Mouse (Mus musculus) embryonic facial prominence, embryonic 15.5 days (tissue): ENCODE data around the gene Cops8. TPM values are rescaled to one million over a fixed set of nuclear protein-coding genes. Genes with fewer than 3 reads are reported as not detected.
A peak's percentile ranks its signal among the peaks of the same experiment; 100 is the strongest.

Experiments
- ATAC-seq: fragments of 200-750 bp; cut with Nextera tagmentation; 2 replicates; pipeline ENCODE4 v1.8.0; 2017; ENCODE audit warnings: low read depth, moderate TSS enrichment; ENCODE audit not compliant: insufficient number of reproducible peaks, low FRiP score, low TSS enrichment
- H3K27ac ChIP-seq: fragments of 300-500 bp; sonication (generic); replicated peaks from 2 replicates; pipeline ENCODE4 v1.5.1; 2015; ENCODE audit warnings: mild to moderate bottlenecking, inconsistent platforms
- H3K27me3 ChIP-seq: fragments of 300-500 bp; sonication (generic); 2 replicates; pipeline ENCODE4 v1.6.1; 2015; ENCODE audit warnings: inconsistent platforms
- H3K36me3 ChIP-seq: fragments of 300-500 bp; sonication (generic); 2 replicates; pipeline ENCODE4 v1.6.1; 2015; ENCODE audit warnings: mild to moderate bottlenecking, inconsistent platforms
- H3K4me1 ChIP-seq: fragments of 300-500 bp; sonication (generic); 2 replicates; pipeline ENCODE4 v1.6.1; 2015; ENCODE audit warnings: inconsistent platforms
- H3K4me2 ChIP-seq: fragments of 300-500 bp; sonication (generic); replicated peaks from 2 replicates; pipeline ENCODE4 v1.6.1; 2015; ENCODE audit warnings: mild to moderate bottlenecking, inconsistent platforms
- H3K4me3 ChIP-seq: fragments of 300-500 bp; sonication (generic); replicated peaks from 2 replicates; pipeline ENCODE4 v1.5.1; 2015; ENCODE audit warnings: mild to moderate bottlenecking, inconsistent platforms
- H3K9ac ChIP-seq: fragments of 300-500 bp; sonication (generic); 2 replicates; pipeline ENCODE4 v1.6.1; 2015; ENCODE audit warnings: inconsistent platforms
- H3K9me3 ChIP-seq: fragments of 300-500 bp; sonication (generic); replicated peaks from 2 replicates; pipeline ENCODE4 v1.6.1; 2016; ENCODE audit warnings: inconsistent platforms
- WGBS: fragments of 180-500 bp; shearing (Covaris S2); methylation state at CpG from one replicate; pipeline ENCODE4 v1.1.7; 2015; 5-methylcytosine and 5-hydroxymethylcytosine counted together
- polyA plus RNA-seq: library from polyadenylated mRNA; unstranded; fragments of >200 nt; fragmentation: Nextera tagmentation; extraction: Ambion mirVana; gene quantifications from 2 replicates; pipeline ENCODE4 v1.2.1, GENCODE M21; 2015

Gene Cops8
- polyA plus RNA-seq, 1 experiment from 2014 or later, result 126 TPM

DNA sequence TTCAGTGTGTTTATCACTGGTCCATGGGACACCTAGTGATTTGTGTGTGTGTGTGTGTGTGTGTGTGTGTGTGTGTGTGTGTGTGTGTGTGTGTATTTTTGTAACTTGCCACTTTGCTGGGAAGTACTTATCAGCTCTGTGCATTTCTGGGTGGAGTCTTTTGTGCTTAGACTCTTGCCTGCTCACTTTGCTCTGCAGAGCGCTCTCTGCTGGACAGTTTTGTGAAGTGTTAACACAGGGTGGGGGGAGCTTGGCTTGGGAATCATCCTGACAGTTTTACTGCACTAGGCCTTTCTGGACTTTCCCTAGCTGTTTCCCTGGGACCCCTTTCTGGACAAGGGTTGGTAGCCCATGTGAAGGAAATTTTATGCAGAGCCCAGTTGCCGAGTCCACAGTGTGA, 12.0 kb upstream of the Cops8 start:
- Histone ChIP-seq H3K4me3 (no peak overlapping the region), H3K4me1 (peaks cover 13% of the 10 kb centered on the region; the same call in 1 of the 2 replicates), H3K27ac (no peak overlapping the region), H3K27me3 (peaks cover 7% of the 10 kb centered on the region), H3K9me3 (no peaks in the 10 kb centered on the region), H3K36me3 (no peaks in the 10 kb centered on the region), H3K4me2 (no peak overlapping the region), H3K9ac (no peak overlapping the region)
- WGBS, result 44% methylated on average over 2 of the region's 2 CpGs
- no peak for ATAC-seq

DNA sequence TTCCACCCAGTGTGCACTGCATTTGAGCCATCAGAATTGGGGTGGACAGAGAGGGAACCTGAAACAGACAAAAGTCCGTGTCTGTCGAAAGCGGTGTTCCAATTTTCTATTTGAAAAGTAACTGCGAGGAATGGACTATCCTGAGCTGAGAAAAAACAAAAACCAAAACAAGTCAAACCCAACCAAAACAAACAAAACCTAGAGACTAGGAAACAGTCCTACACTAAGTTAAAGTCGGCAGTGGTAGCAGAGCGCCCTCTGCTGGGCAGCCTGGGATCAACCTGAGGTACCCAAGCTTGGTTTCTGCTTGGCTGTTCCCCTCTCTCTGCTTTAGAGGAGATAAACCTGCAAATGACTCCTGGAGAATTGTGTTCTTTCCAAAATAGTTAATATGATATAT, 10.0 kb upstream of the Cops8 start:
- Histone ChIP-seq H3K4me1 (peaks cover 11% of the 10 kb centered on the region; the same call in 1 of the 2 replicates), H3K27me3 (peaks cover 7% of the 10 kb centered on the region), H3K27ac (no peak overlapping the region), H3K4me2 (no peak overlapping the region), H3K4me3 (no peak overlapping the region), H3K36me3 (no peaks in the 10 kb centered on the region), H3K9ac (no peak overlapping the region), H3K9me3 (no peaks in the 10 kb centered on the region)
- no peak for ATAC-seq
- 16% methylated on average over 6 of the region's 6 CpGs for WGBS

DNA sequence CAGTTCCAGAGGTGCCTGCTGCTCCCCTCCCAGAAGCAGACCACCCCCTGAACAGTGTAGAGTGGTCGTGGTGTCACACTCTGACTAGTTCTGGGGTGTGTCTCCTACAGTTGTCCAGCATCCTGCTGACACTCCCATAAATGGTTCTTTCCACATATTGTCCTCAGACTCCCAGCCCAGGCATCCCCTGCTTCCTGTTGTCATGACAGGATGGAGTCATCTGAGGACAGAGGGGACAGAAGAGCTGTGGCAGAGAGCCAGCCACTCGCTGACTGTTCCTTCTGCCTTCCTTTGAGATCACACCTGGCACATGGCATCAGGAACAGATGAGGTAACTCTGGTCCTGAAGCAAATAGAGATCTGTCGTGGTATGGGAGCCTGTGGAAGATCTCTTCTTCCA, 3.6 kb upstream of the Cops8 start:
- Histone ChIP-seq H3K4me2 (no peak overlapping the region), H3K27me3 (peaks cover 2% of the 10 kb centered on the region; the same call in 1 of the 2 replicates), H3K9ac (no peak overlapping the region), H3K36me3 (no peaks in the 10 kb centered on the region), H3K27ac (no peak overlapping the region), H3K4me1 (peaks cover 8% of the 10 kb centered on the region; the same call in 1 of the 2 replicates), H3K9me3 (no peaks in the 10 kb centered on the region), H3K4me3 (no peak overlapping the region)
- ATAC-seq, result no peak
- WGBS, result 46% methylated on average over 3 of the region's 3 CpGs

DNA sequence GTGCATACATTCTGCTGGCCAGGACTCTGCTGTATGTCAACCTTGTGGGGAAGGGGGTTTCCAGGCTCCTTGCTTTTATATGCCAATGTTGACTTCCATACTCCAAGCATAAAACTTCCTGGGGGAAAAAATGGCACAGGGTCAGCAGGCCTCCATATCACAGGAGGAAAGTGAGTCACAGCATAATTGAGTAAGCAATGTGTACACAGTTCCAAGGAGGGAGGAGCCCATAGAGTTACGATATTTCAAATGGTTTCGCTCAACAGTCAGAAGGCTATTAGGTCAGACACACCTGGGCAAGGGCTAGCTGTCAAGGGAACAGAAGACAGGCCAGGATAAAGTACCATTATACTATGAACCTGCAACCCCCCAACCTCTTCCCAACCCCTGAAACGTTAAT, 1.7 kb upstream of the Cops8 start:
- 72% methylated on average over 3 of the region's 3 CpGs for WGBS
- H3K4me3 ChIP-seq, result no peak overlapping the region
- no peaks in the 10 kb centered on the region for H3K9me3 ChIP-seq
- no peaks in the 10 kb centered on the region for H3K27me3 ChIP-seq
- ATAC-seq, result no peak
- no peak overlapping the region for H3K9ac ChIP-seq
- H3K4me1 ChIP-seq, result peaks cover 13% of the 10 kb centered on the region; the same call in 1 of the 2 replicates
- H3K36me3 ChIP-seq, result peaks cover 7% of the 10 kb centered on the region; the same call in 1 of the 2 replicates
- no peak overlapping the region for H3K27ac ChIP-seq
- H3K4me2 ChIP-seq, result no peak overlapping the region

DNA sequence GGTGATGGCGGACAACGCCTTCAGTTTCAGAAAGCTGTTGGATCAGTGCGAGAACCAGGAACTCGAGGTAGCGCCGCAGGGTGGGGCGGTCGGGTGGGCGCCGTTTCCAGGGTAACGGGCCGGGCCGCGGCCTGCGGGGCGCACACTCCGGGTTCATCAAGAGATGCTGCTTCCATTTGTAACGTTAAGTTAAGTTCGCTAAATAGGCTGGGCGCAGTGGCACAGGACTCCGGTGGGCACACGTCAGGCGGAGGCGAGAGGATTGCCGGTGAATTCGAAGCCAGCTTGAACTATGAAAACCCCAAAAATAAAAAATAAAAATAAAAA, 743 bp downstream of the Cops8 start:
- WGBS, result under 1% methylated on average over 26 of the region's 26 CpGs
- peak; percentile 30 for ATAC-seq

DNA sequence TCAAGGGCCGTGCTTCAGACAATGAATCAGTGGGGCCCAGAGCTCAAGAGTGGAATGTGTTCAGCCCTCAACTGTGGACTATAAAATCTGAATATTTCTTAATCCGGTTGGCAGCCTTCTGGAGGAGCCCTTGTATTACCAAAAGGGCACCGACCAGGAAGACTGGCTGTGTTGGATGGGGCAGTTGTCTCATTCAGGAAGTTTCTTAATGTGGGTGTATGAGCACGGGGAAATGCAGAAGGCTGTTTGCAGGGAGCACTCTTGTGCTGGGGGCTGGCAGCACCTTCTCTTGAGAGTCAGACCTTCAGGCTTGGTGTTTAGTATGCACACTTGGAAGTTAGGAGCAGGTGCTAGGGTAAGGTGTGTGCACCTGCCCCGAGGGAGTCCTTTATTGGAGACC, 6.6 kb downstream of the Cops8 start:
- Histone ChIP-seq H3K27me3 (no peaks in the 10 kb centered on the region), H3K4me2 (no peak overlapping the region), H3K4me3 (no peak overlapping the region), H3K4me1 (peaks cover 4% of the 10 kb centered on the region; the same call in 1 of the 2 replicates), H3K9me3 (no peaks in the 10 kb centered on the region), H3K36me3 (peaks cover 87% of the 10 kb centered on the region), H3K9ac (no peak overlapping the region), H3K27ac (no peak overlapping the region)
- no peak for ATAC-seq
- WGBS, result 85% methylated on average over 5 of the region's 5 CpGs

More for the DNA sequence above, 743 bp downstream of the Cops8 start:
- Histone ChIP-seq H3K4me3 (peak overlapping the region; percentile 65), H3K27me3 (no peaks in the 10 kb centered on the region), H3K4me2 (peak overlapping the region; percentile 56), H3K9ac (peak overlapping the region; percentile 71), H3K9me3 (no peaks in the 10 kb centered on the region), H3K27ac (peak overlapping the region; percentile 72), H3K4me1 (peaks cover 13% of the 10 kb centered on the region; the same call in 1 of the 2 replicates), H3K36me3 (peaks cover 31% of the 10 kb centered on the region)

DNA sequence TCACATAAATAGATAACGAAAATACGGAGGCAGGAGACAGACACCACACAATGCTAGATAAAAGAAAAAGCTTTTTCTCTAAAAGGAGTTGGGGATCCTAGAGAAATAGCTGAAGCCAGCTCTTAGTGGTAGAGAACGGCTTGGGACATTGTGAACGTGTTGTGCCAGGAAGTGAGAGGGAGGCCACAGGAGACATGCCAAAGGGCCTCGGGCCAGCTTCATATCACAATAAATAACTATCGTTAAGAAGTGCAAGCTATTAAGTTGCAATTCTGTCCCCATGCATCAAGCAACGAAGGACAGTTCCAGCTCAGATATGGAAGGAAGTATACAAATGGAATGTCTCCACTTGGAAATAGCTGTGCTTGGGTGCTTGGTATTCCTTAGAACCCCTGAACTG, 14.5 kb downstream of the Cops8 start:
- no peak overlapping the region for H3K4me3 ChIP-seq
- H3K27ac ChIP-seq, result no peak overlapping the region
- H3K36me3 ChIP-seq, result peaks cover 28% of the 10 kb centered on the region
- H3K27me3 ChIP-seq, result no peaks in the 10 kb centered on the region
- 86% methylated on average over 7 of the region's 7 CpGs for WGBS
- no peaks in the 10 kb centered on the region for H3K4me1 ChIP-seq
- H3K9ac ChIP-seq, result no peak overlapping the region
- ATAC-seq, result no peak
- no peak overlapping the region for H3K4me2 ChIP-seq
- no peaks in the 10 kb centered on the region for H3K9me3 ChIP-seq

DNA sequence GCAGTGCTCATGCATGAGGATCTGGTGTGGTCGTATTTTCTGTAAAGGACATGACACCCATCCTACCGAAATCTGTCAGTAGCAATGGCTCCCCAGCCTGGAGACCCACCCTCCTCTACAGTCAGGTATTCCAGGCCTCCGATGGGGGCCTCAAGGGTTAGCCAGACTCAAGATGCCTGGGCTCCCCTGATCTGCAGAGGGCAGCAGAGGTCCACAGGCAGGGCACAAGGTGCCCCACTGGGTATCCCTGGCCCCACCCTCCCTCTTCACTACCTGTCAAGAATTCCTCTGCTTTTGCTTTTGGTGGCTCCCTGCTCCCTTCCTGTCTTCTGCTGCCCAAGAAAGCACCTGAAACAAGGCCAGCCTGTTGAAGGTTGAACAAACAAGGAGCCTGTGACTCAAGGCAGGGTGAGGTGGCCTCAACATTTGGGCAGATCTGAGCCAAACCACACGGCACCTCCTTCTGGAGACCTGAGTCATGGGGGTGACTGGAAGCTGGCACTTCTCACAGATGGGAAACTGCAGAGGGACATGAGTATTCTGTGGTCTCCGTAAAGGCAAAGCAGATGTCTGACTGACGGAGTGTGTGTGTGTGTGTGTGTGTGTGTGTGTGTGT, 30.7 kb downstream of the Cops8 start:
- no peaks in the 10 kb centered on the region for H3K27me3 ChIP-seq
- H3K9me3 ChIP-seq, result no peaks in the 10 kb centered on the region
- H3K4me3 ChIP-seq, result no peak overlapping the region
- no peak overlapping the region for H3K4me2 ChIP-seq
- no peak overlapping the region for H3K27ac ChIP-seq
- ATAC-seq, result 0 out of 2 replicates have a peak, but pooled peaks have one; percentile 39
- no peak overlapping the region for H3K9ac ChIP-seq
- H3K36me3 ChIP-seq, result no peaks in the 10 kb centered on the region
- whole genome bisulfite sequencing, result 46% methylated on average over 6 of the region's 6 CpGs
- peaks cover 7% of the 10 kb centered on the region for H3K4me1 ChIP-seq

DNA sequence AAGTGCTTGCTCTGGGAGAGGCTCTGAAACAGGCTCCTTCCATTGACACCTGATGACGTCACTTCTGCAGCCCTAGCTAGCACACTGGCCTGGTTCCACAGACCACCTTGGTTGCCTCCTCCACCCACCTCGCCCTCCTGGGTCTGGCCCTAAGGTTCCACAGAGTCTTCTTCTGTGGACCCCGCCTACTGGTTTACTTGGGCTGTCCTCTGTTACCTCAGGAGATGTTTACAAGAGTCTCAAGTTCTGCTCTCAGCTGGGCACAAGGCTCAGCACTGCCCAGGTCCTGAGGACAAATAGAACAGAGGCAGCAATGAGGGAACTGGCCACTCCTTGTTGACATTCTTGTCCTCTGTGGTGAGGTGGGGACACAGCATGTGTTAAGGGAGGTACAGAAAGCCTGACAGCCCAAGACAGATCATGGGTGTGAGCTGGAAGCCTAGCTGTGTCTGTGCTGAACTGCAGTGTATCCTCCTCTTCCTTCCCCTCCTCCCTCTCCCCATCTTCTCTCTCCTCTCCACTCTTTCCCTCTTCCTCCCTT, 31.5 kb downstream of the Cops8 start:
- Histone ChIP-seq H3K27ac (no peak overlapping the region), H3K4me2 (no peak overlapping the region), H3K4me1 (peaks cover 7% of the 10 kb centered on the region), H3K4me3 (no peak overlapping the region), H3K36me3 (no peaks in the 10 kb centered on the region), H3K27me3 (no peaks in the 10 kb centered on the region), H3K9me3 (no peaks in the 10 kb centered on the region), H3K9ac (no peak overlapping the region)
- 62% methylated on average over 3 of the region's 3 CpGs for WGBS
- ATAC-seq, result no peak; the same call in 1 of the 2 replicates

DNA sequence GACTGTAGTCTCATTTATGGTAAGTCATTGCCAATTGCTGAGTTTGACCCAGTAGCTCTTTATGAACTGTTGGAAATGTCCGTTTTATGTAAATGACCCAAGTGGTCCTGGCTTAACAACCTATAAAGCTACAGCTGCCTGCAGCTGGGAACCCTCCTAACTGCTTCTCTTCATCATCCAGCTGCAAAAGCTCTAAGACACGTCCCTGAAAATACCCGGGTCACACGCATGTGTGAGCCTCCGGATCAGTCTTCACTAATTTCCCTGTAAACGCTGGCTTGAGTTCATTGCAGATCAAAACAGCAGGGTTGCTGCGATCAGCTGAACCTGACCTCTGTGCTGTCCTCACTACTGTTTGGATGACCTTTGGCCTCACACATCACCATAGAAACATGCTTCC, 35.6 kb downstream of the Cops8 start:
- WGBS, result 68% methylated on average over 7 of the region's 7 CpGs

DNA sequence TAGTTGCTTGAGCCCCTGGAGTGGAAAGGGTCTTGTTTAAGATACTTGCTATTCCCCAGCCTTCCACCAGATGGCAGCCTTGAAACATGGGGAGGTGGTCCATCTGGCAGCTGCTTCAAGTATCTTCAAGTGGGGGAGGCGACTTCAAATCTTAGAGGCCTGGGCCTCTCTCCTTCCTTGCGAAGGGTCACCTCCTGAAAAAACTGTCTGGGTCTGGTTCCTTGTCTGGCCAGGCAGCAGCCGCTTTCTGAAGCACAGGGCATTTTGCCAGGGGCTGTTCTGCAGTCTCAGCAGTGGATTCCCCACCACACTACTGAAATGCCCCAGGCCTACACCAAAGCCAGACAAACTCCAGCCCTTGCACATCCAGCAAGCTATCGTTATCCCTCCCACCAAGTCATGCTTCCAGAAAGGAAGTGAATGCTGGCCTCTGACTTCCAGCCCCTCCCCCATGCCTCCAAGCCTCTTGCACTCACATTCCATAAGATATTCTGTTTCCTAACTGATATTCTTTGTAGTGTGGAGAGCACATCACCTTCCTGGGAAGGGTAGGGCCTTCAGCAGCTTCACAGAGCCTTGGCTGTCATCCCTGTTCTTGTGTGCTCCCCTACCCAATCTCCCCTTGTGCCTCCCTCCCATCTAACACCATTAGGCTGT, 48.1 kb downstream of the Cops8 start:
- no peak overlapping the region for H3K9ac ChIP-seq
- H3K27me3 ChIP-seq, result no peaks in the 10 kb centered on the region
- H3K4me1 ChIP-seq, result peaks cover 37% of the 10 kb centered on the region
- no peaks in the 10 kb centered on the region for H3K9me3 ChIP-seq
- peak overlapping the region; percentile 88 for H3K27ac ChIP-seq
- WGBS, result 3% methylated on average over 4 of the region's 4 CpGs
- no peaks in the 10 kb centered on the region for H3K36me3 ChIP-seq
- ATAC-seq, result peak; percentile 78; the same call in 1 of the 2 replicates
- H3K4me3 ChIP-seq, result no peak overlapping the region
- no peak overlapping the region for H3K4me2 ChIP-seq

More for the DNA sequence above, 35.6 kb downstream of the Cops8 start:
- H3K36me3 ChIP-seq, result no peaks in the 10 kb centered on the region
- ATAC-seq, result no peak
- peaks cover 5% of the 10 kb centered on the region for H3K4me1 ChIP-seq
- no peak overlapping the region for H3K4me3 ChIP-seq
- H3K9me3 ChIP-seq, result no peaks in the 10 kb centered on the region
- H3K27ac ChIP-seq, result no peak overlapping the region
- no peak overlapping the region for H3K9ac ChIP-seq
- no peaks in the 10 kb centered on the region for H3K27me3 ChIP-seq
- H3K4me2 ChIP-seq, result no peak overlapping the region
